Mouse (Mus musculus) heart, embryonic 14.5 days (tissue): ENCODE measurements around the gene Map3k6. TPM values are rescaled to one million over a fixed set of nuclear protein-coding genes. Genes with fewer than 3 reads are reported as not detected.

ENCODE experiments used
- ATAC-seq: fragments of 200-750 bp; cut with Nextera tagmentation; 2 replicates; pipeline ENCODE4 v1.8.0; 2017; ENCODE audit warnings: low read depth, moderate TSS enrichment; ENCODE audit not compliant: insufficient number of reproducible peaks, insufficient read depth, low FRiP score
- H3K27ac ChIP-seq, 2 experiments: fragments of 200-500 bp in 1 of 2; fragments of 300-500 bp in 1 of 2; sonication (generic) in 1 of 2; replicated peaks in 1 of 2; 2 replicates each; pipeline ENCODE4 v1.5.1; 2012 to 2014; ENCODE audit warnings: low read depth in 2 of 2, low read length in 2 of 2, control low read depth in 1 of 2, mild to moderate bottlenecking in 1 of 2, mixed read lengths in 1 of 2; ENCODE audit not compliant: control insufficient read depth in 1 of 2, insufficient read depth in 1 of 2
- H3K27me3 ChIP-seq: fragments of 300-500 bp; sonication (generic); 2 replicates; pipeline ENCODE4 v1.6.1; 2014; ENCODE audit warnings: mild to moderate bottlenecking, low read length, control low read depth; ENCODE audit not compliant: control insufficient read depth, insufficient read depth
- H3K36me3 ChIP-seq: fragments of 300-500 bp; sonication (generic); 2 replicates; pipeline ENCODE4 v1.6.1; 2014; ENCODE audit warnings: mild to moderate bottlenecking, control low read depth, low read length, mixed read lengths; ENCODE audit not compliant: control insufficient read depth, insufficient read depth
- H3K4me1 ChIP-seq, 2 experiments: fragments of 200-500 bp in 1 of 2; fragments of 300-500 bp in 1 of 2; sonication (generic) in 1 of 2; 2 replicates each; pipeline ENCODE4 v1.6.1; 2012 to 2014; ENCODE audit warnings: low read length in 2 of 2, control low read depth in 1 of 2, mixed read lengths in 1 of 2; ENCODE audit not compliant: control insufficient read depth in 2 of 2, insufficient read depth in 2 of 2
- H3K4me2 ChIP-seq: fragments of 300-500 bp; sonication (generic); 2 replicates; pipeline ENCODE4 v1.6.1; 2014; ENCODE audit warnings: mild to moderate bottlenecking, low read length
- H3K4me3 ChIP-seq, 2 experiments: fragments of 200-500 bp in 1 of 2; fragments of 300-500 bp in 1 of 2; sonication (generic) in 1 of 2; 2 replicates each; pipeline ENCODE4 v1.5.1; 2012 to 2014; ENCODE audit warnings: low read length in 2 of 2, mild to moderate bottlenecking in 2 of 2, control low read depth in 1 of 2, low read depth in 1 of 2, moderate library complexity in 1 of 2; ENCODE audit not compliant: control insufficient read depth in 1 of 2, insufficient read depth in 1 of 2
- H3K9ac ChIP-seq: fragments of 300-500 bp; sonication (generic); 2 replicates; pipeline ENCODE4 v1.6.1; 2014; ENCODE audit warnings: mild to moderate bottlenecking, low read length
- H3K9me3 ChIP-seq: fragments of 300-500 bp; sonication (generic); 2 replicates; pipeline ENCODE4 v1.6.1; 2016; ENCODE audit warnings: low read length, control low read depth; ENCODE audit not compliant: control insufficient read depth
- WGBS: fragments of 180-500 bp; shearing (Covaris S2); extraction: QIAGEN DNeasy Blood & Tissue Kit; methylation state at CpG from one replicate; pipeline ENCODE4 v1.1.7; 2014; 5-methylcytosine and 5-hydroxymethylcytosine counted together
- polyA plus RNA-seq: library from polyadenylated mRNA; unstranded; fragments of >200 nt; fragmentation: Nextera tagmentation; extraction: Ambion mirVana; gene quantifications from 2 replicates; pipeline ENCODE4 v1.2.1, GENCODE M21; 2014

The Map3k6 gene
- polyA plus RNA-seq, 1 experiment from 2014 or later, result 1.6 TPM

GRCm38 (mm10) chr4:133263756-133264155, 23.1 kb downstream of the Map3k6 start:
- WGBS, result 91% methylated on average over 5 of the region's 5 CpGs
- H3K36me3 ChIP-seq, result peaks cover 48% of the 10 kb centered on the region

GRCm38 (mm10) chr4:133264559-133264958, 23.9 kb downstream of the Map3k6 start:
- H3K36me3 ChIP-seq, result peaks cover 56% of the 10 kb centered on the region
- ATAC-seq, result no peak
- H3K4me3 ChIP-seq, result no peak overlapping the region

More at GRCm38 (mm10) chr4:133263756-133264155, 23.1 kb downstream of the Map3k6 start:
- Histone ChIP-seq H3K27me3 (0 out of 2 replicates have a peak, but pooled peaks cover 2% of the 10 kb centered on the region), H3K4me3 (no peak overlapping the region), H3K27ac (no peak overlapping the region), H3K9me3 (no peaks in the 10 kb centered on the region), H3K9ac (no peak overlapping the region), H3K4me2 (no peak overlapping the region), H3K4me1 (no peaks in the 10 kb centered on the region)
- no peak for ATAC-seq

GRCm38 (mm10) chr4:133265297-133265696, 24.7 kb downstream of the Map3k6 start:
- no peak for ATAC-seq
- H3K27ac ChIP-seq, result no peak overlapping the region
- 95% methylated on average over 3 of the region's 3 CpGs for WGBS
- H3K27me3 ChIP-seq, result no peaks in the 10 kb centered on the region
- no peaks in the 10 kb centered on the region; a peak in 1 of 4 replicates for H3K4me1 ChIP-seq
- H3K36me3 ChIP-seq, result peaks cover 63% of the 10 kb centered on the region
- no peak overlapping the region for H3K4me2 ChIP-seq
- no peak overlapping the region for H3K9ac ChIP-seq
- H3K4me3 ChIP-seq, result no peak overlapping the region
- H3K9me3 ChIP-seq, result no peaks in the 10 kb centered on the region

More at GRCm38 (mm10) chr4:133264559-133264958, 23.9 kb downstream of the Map3k6 start:
- no peak overlapping the region for H3K4me2 ChIP-seq
- no peaks in the 10 kb centered on the region; a peak in 1 of 4 replicates for H3K4me1 ChIP-seq
- H3K27ac ChIP-seq, result no peak overlapping the region
- 97% methylated on average over 2 of the region's 2 CpGs for WGBS
- H3K27me3 ChIP-seq, result no peaks in the 10 kb centered on the region
- H3K9ac ChIP-seq, result no peak overlapping the region
- H3K9me3 ChIP-seq, result no peaks in the 10 kb centered on the region

GRCm38 (mm10) chr4:133265759-133266158, 25.1 kb downstream of the Map3k6 start:
- H3K27me3 ChIP-seq, result no peaks in the 10 kb centered on the region
- 86% methylated on average over 4 of the region's 4 CpGs for WGBS
- ATAC-seq, result no peak
- H3K27ac ChIP-seq, result no peak overlapping the region
- peaks cover 67% of the 10 kb centered on the region for H3K36me3 ChIP-seq
- no peaks in the 10 kb centered on the region for H3K9me3 ChIP-seq
- no peak overlapping the region for H3K4me3 ChIP-seq
- no peaks in the 10 kb centered on the region; a peak in 1 of 4 replicates for H3K4me1 ChIP-seq
- no peak overlapping the region for H3K4me2 ChIP-seq
- H3K9ac ChIP-seq, result no peak overlapping the region

- no peaks in the 10 kb centered on the region for H3K9me3 ChIP-seq
- 92% methylated on average over 12 of the region's 12 CpGs for WGBS
- ATAC-seq, result no peak
- no peak overlapping the region for H3K27ac ChIP-seq
- H3K4me1 ChIP-seq, result no peaks in the 10 kb centered on the region; a peak in 1 of 4 replicates
- H3K27me3 ChIP-seq, result no peaks in the 10 kb centered on the region
- H3K9ac ChIP-seq, result no peak overlapping the region
- no peak overlapping the region for H3K4me3 ChIP-seq
- H3K36me3 ChIP-seq, result peaks cover 68% of the 10 kb centered on the region
- no peak overlapping the region for H3K4me2 ChIP-seq
These were observed 25.7 kb downstream of the Map3k6 start for GRCm38 (mm10) chr4:133266248-133266880.

GRCm38 (mm10) chr4:133268931-133269330, 28.3 kb downstream of the Map3k6 start:
- 91% methylated on average over 3 of the region's 3 CpGs for WGBS
- H3K4me3 ChIP-seq, result no peak overlapping the region
- no peak overlapping the region for H3K4me2 ChIP-seq
- no peaks in the 10 kb centered on the region; a peak in 1 of 4 replicates for H3K4me1 ChIP-seq
- H3K27ac ChIP-seq, result no peak overlapping the region
- no peaks in the 10 kb centered on the region for H3K27me3 ChIP-seq
- peaks cover 62% of the 10 kb centered on the region for H3K36me3 ChIP-seq
- no peaks in the 10 kb centered on the region for H3K9me3 ChIP-seq
- ATAC-seq, result no peak
- H3K9ac ChIP-seq, result no peak overlapping the region

GRCm38 (mm10) chr4:133269596-133269995, 29.0 kb downstream of the Map3k6 start:
- 80% methylated on average over 3 of the region's 3 CpGs for WGBS
- Histone ChIP-seq H3K4me2 (no peak overlapping the region), H3K4me1 (no peaks in the 10 kb centered on the region; a peak in 1 of 4 replicates), H3K9ac (no peak overlapping the region), H3K9me3 (no peaks in the 10 kb centered on the region), H3K4me3 (no peak overlapping the region), H3K36me3 (peaks cover 65% of the 10 kb centered on the region), H3K27ac (peak overlapping the region; percentile 29 to 37; a peak in 1 of 4 replicates), H3K27me3 (no peaks in the 10 kb centered on the region)
- no peak for ATAC-seq

- peaks cover 53% of the 10 kb centered on the region for H3K36me3 ChIP-seq
- ATAC-seq, result no peak
These were observed 30.3 kb downstream of the Map3k6 start for GRCm38 (mm10) chr4:133270929-133271328.

More at GRCm38 (mm10) chr4:133270929-133271328, 30.3 kb downstream of the Map3k6 start:
- Histone ChIP-seq H3K4me2 (no peak overlapping the region), H3K27ac (no peak overlapping the region), H3K4me3 (no peak overlapping the region), H3K4me1 (peaks cover 0 to 2% of the 10 kb centered on the region in 2 experiments; a peak in 2 of 4 replicates), H3K9me3 (no peaks in the 10 kb centered on the region), H3K27me3 (no peaks in the 10 kb centered on the region), H3K9ac (no peak overlapping the region)
- WGBS, result 92% methylated on average over 9 of the region's 9 CpGs
